Mouse (Mus musculus) CH12.LX (cell line): ENCODE measurements around the gene Ccr1l1.
A peak's percentile ranks its signal among the peaks of the same experiment; 100 is the strongest.

Source experiments
- CTCF ChIP-seq, 2 experiments: IDR thresholded peaks in 1 of 2; conservative IDR thresholded peaks in 1 of 2; 2 replicates each; pipeline ENCODE4 v1.5.1; 2011 to 2012; ENCODE audit warnings: low read depth in 2 of 2, low read length in 2 of 2, improper control_type of control experiment in 1 of 2, inconsistent platforms in 1 of 2, mild to moderate bottlenecking in 1 of 2, moderate library complexity in 1 of 2
- EP300 ChIP-seq: IDR thresholded peaks from 2 replicates; pipeline ENCODE4 v1.6.1; 2011; ENCODE audit warnings: low read length, improper control_type of control experiment
- ETS1 ChIP-seq: conservative IDR thresholded peaks from 2 replicates; pipeline ENCODE4 v1.6.1; 2012; ENCODE audit warnings: low read depth, mild to moderate bottlenecking, inconsistent platforms, low read length, improper control_type of control experiment, moderate library complexity
- MAX ChIP-seq: IDR thresholded peaks from 2 replicates; pipeline ENCODE4 v1.6.1; 2011; ENCODE audit warnings: low read length, improper control_type of control experiment
- MAZ ChIP-seq: IDR thresholded peaks from 2 replicates; pipeline ENCODE4 v1.6.1; 2012; ENCODE audit warnings: low read depth, mild to moderate bottlenecking, inconsistent platforms, low read length, improper control_type of control experiment, moderate library complexity
- POLR2A ChIP-seq: IDR thresholded peaks from 2 replicates; pipeline ENCODE4 v1.6.1; 2011; ENCODE audit warnings: low read depth, mild to moderate bottlenecking, improper control_type of control experiment, low read length
- TCF12 ChIP-seq: IDR thresholded peaks from 2 replicates; pipeline ENCODE4 v1.6.1; 2014; ENCODE audit warnings: low read depth, mild to moderate bottlenecking, inconsistent platforms, low read length, improper control_type of control experiment
- USF1 ChIP-seq: IDR thresholded peaks from 2 replicates; pipeline ENCODE4 v1.6.1; 2014; ENCODE audit warnings: low read depth, mild to moderate bottlenecking, inconsistent platforms, low read length, improper control_type of control experiment
- USF2 ChIP-seq: conservative IDR thresholded peaks from 2 replicates; pipeline ENCODE4 v1.6.1; 2011; ENCODE audit warnings: low read depth, low read length, improper control_type of control experiment
- ZNF384 ChIP-seq: IDR thresholded peaks from 2 replicates; pipeline ENCODE4 v1.6.1; 2012; ENCODE audit warnings: low read depth, low read length, improper control_type of control experiment, inconsistent platforms

GRCm38 (mm10) chr9:123935346-123935745 is 42.9 kb downstream of the Ccr1l1 start:
- TF ChIP-seq EP300: peak; percentile 66
- no peak for TF ChIP-seq POLR2A
- TF ChIP-seq CTCF (conservative IDR thresholded peaks at IDR 0.05 in 1 of 2, IDR thresholded peaks at IDR 0.05 in 1 of 2; ENCODE audit: low read depth in 2 of 2, low read length in 2 of 2): no peak
- no peak for TF ChIP-seq USF2
- no peak for TF ChIP-seq MAZ
- peak; percentile 90 for TF ChIP-seq ETS1
- TF ChIP-seq USF1: no peak
- no peak for TF ChIP-seq MAX
- TF ChIP-seq TCF12: no peak
- TF ChIP-seq ZNF384: no peak
